Mouse (Mus musculus) CH12.LX (cell line): ENCODE results near the gene Kyat3. TPM values are rescaled to one million over a fixed set of nuclear protein-coding genes. Genes with fewer than 3 reads are reported as not detected.

Source experiments
- DNase-seq: peaks from one replicate; pipeline ENCODE4 v3.0.0-alpha.2; 2013; ENCODE audit errors: extremely low read depth
- H3K27ac ChIP-seq: 2 replicates; pipeline ENCODE4 v1.5.1; 2012; ENCODE audit warnings: low read depth, mild to moderate bottlenecking, control low read depth, moderate library complexity; ENCODE audit not compliant: insufficient read depth
- H3K27me3 ChIP-seq: replicated peaks from 2 replicates; pipeline ENCODE3; 2012; ENCODE audit warnings: inconsistent platforms
- H3K36me3 ChIP-seq, 2 experiments: replicated peaks in 1 of 2; 2 replicates each; pipeline versions ENCODE3 to v1.6.1; 2012; ENCODE audit warnings: inconsistent platforms in 1 of 2, low read length in 1 of 2, mild to moderate bottlenecking in 1 of 2, mixed read lengths in 1 of 2, moderate library complexity in 1 of 2; ENCODE audit not compliant: control insufficient read depth in 1 of 2, insufficient read depth in 1 of 2
- H3K4me1 ChIP-seq, 2 experiments: 2 replicates each; pipeline ENCODE4 v1.6.1; 2012; ENCODE audit warnings: inconsistent platforms in 1 of 2, moderate library complexity in 1 of 2; ENCODE audit not compliant: insufficient read depth in 2 of 2, control insufficient read depth in 1 of 2
- H3K4me2 ChIP-seq: 2 replicates; pipeline ENCODE4 v1.6.1; 2012; ENCODE audit warnings: low read depth, mild to moderate bottlenecking, control low read depth; ENCODE audit not compliant: poor library complexity, insufficient read depth, severe bottlenecking
- H3K4me3 ChIP-seq, 3 experiments: fragments of 150-350 bp in 1 of 3; sonication (generic) in 1 of 3; replicated peaks in 1 of 3; 2 replicates each; pipeline versions ENCODE3 to v1.5.1; 2011 to 2012; ENCODE audit warnings: low read depth in 2 of 3, low read length in 2 of 3, mild to moderate bottlenecking in 2 of 3, moderate library complexity in 2 of 3, control low read depth in 1 of 3, improper control_type of control experiment in 1 of 3, inconsistent platforms in 1 of 3, mixed read lengths in 1 of 3; ENCODE audit not compliant: poor library complexity in 1 of 3
- H3K79me2 ChIP-seq: replicated peaks from 2 replicates; pipeline ENCODE4 v1.6.1; 2012; ENCODE audit warnings: mild to moderate bottlenecking, moderate library complexity; ENCODE audit not compliant: control insufficient read depth, poor library complexity, insufficient read depth, severe bottlenecking; ENCODE audit errors: extremely low read depth
- H3K9ac ChIP-seq: 2 replicates; pipeline ENCODE4 v1.6.1; 2012; ENCODE audit warnings: low read depth, mild to moderate bottlenecking, control low read depth, moderate library complexity; ENCODE audit not compliant: insufficient read depth
- H3K9me3 ChIP-seq: replicated peaks from 2 replicates; pipeline ENCODE3; 2012; ENCODE audit warnings: low read length, inconsistent platforms, mixed read lengths
- JUND ChIP-seq: conservative IDR thresholded peaks from 2 replicates; pipeline ENCODE4 v1.6.1; 2011; ENCODE audit warnings: low read depth, low read length, improper control_type of control experiment
- dilution Hi-C: fragments of 300-500 bp; cut with MboI; formaldehyde crosslinking; loops from 2 replicates; pipeline ENCODE4 v1.14.3; 2020; ENCODE audit warnings: low sequenced_read_pairs; ENCODE audit not compliant: extremely low pct_unique_long_range_greater_than_20kb, extremely low pct_ligation_motif_present
- in situ Hi-C: fragments of 300-500 bp; cut with MboI; formaldehyde crosslinking; loops from 3 replicates; pipeline ENCODE4 v1.14.3; 2019; ENCODE audit warnings: low sequenced_read_pairs, low pct_ligation_motif_present, low pct_unique_long_range_greater_than_20kb, mixed read lengths
- polyA plus RNA-seq: library from polyadenylated mRNA; unstranded; fragments of >175 nt; gene quantifications from 2 replicates; pipeline ENCODE4 v1.2.1, GENCODE M21; 2012; ENCODE audit warnings: low read depth; ENCODE audit not compliant: insufficient read length
- total RNA-seq, 2 experiments: library from RNA; depleted of rRNA; stranded (reverse); fragments of 300-350 nt in 1 of 2; fragments of >200 nt in 1 of 2; gene quantifications; 2 replicates each; pipeline ENCODE4 v1.2.3; 2012 to 2014

Kyat3 gene
- total and polyA plus RNA-seq, 3 experiments: 43.3 to 122 (median 86.1) TPM

- no peak for TF ChIP-seq JUND
- no peak for DNase-seq
- no peak overlapping the region for H3K4me2 ChIP-seq
- H3K79me2 ChIP-seq: no peaks in the 10 kb centered on the region
- dilution Hi-C loops: no loop called here
- no peaks in the 10 kb centered on the region for H3K9me3 ChIP-seq
- in situ Hi-C loops: no loop called here
- H3K9ac ChIP-seq: no peak overlapping the region
- H3K4me1 ChIP-seq: no peaks in the 10 kb centered on the region
- H3K36me3 ChIP-seq: peaks cover 53 to 85% of the 10 kb centered on the region in 2 experiments
- no peak overlapping the region for H3K27ac ChIP-seq
- no peaks in the 10 kb centered on the region for H3K27me3 ChIP-seq
- H3K4me3 ChIP-seq: no peak overlapping the region
Measured at GRCm38 (mm10) chr3:142795587-142795986, 94.7 kb downstream of the Kyat3 start.

Other genes with a start within 250 kb of the Kyat3 start
- 8.3 and 16.1 TPM in 2 replicates for gene Gbp5, start 207.1 kb upstream of the Kyat3 start, total RNA-seq (2012; rRNA removed)
- gene Gbp5, start 207.1 kb upstream of the Kyat3 start, total RNA-seq (2014; rRNA removed): 1.3 and 1.8 TPM in 2 replicates
- 4.7 and 4.8 TPM in 2 replicates for gene Gbp5, start 207.1 kb upstream of the Kyat3 start, polyA plus RNA-seq
- gene Gbp7, start 170.7 kb upstream of the Kyat3 start, total RNA-seq (2012; rRNA removed): 5.7 and 8.1 TPM in 2 replicates
- gene Gbp7, start 170.7 kb upstream of the Kyat3 start, total RNA-seq (2014; rRNA removed): 2.7 and 2.8 TPM in 2 replicates
- gene Gbp7, start 170.7 kb upstream of the Kyat3 start, polyA plus RNA-seq: 2.5 and 2.7 TPM in 2 replicates
- 80.8 and 91.4 TPM in 2 replicates for gene Gbp3, start 141.0 kb upstream of the Kyat3 start, total RNA-seq (2012; rRNA removed)
- gene Gbp3, start 141.0 kb upstream of the Kyat3 start, total RNA-seq (2014; rRNA removed): 89.0 and 99.1 TPM in 2 replicates
- 90.6 and 111 TPM in 2 replicates for gene Gbp3, start 141.0 kb upstream of the Kyat3 start, polyA plus RNA-seq
- gene Gbp2b, start 106.2 kb upstream of the Kyat3 start, total RNA-seq (2012; rRNA removed): 0.04 and 0.08 TPM in 2 replicates
- 0.55 and 0.74 TPM in 2 replicates for gene Gbp2b, start 106.2 kb upstream of the Kyat3 start, total RNA-seq (2014; rRNA removed)
- 0.41 and 0.55 TPM in 2 replicates for gene Gbp2b, start 106.2 kb upstream of the Kyat3 start, polyA plus RNA-seq
- gene Gbp2, start 80.4 kb upstream of the Kyat3 start, total RNA-seq (2012; rRNA removed): 13.3 and 22.5 TPM in 2 replicates
- gene Gbp2, start 80.4 kb upstream of the Kyat3 start, total RNA-seq (2014; rRNA removed): 48.4 and 51.1 TPM in 2 replicates
- 36.5 and 42.6 TPM in 2 replicates for gene Gbp2, start 80.4 kb upstream of the Kyat3 start, polyA plus RNA-seq
- 120 and 144 TPM in 2 replicates for gene Gtf2b, start 64.0 kb downstream of the Kyat3 start, total RNA-seq (2012; rRNA removed)
- 297 and 321 TPM in 2 replicates for gene Gtf2b, start 64.0 kb downstream of the Kyat3 start, total RNA-seq (2014; rRNA removed)
- gene Gtf2b, start 64.0 kb downstream of the Kyat3 start, polyA plus RNA-seq: 138 and 151 TPM in 2 replicates
- gene Pkn2, start 181.0 kb downstream of the Kyat3 start, total RNA-seq (2012; rRNA removed): 39.5 and 43.6 TPM in 2 replicates
- gene Pkn2, start 181.0 kb downstream of the Kyat3 start, total RNA-seq (2014; rRNA removed): 54.3 and 66.1 TPM in 2 replicates
- gene Pkn2, start 181.0 kb downstream of the Kyat3 start, polyA plus RNA-seq: 49.2 and 51.9 TPM in 2 replicates